Mouse (Mus musculus) heart, embryonic 12.5 days (tissue): ENCODE results near the gene Asic1. TPM values are rescaled to one million over a fixed set of nuclear protein-coding genes. Genes with fewer than 3 reads are reported as not detected.

Experiments used
- ATAC-seq: fragments of 200-750 bp; cut with Nextera tagmentation; 2 replicates; pipeline ENCODE4 v1.8.0; 2017; ENCODE audit warnings: moderate TSS enrichment, moderate library complexity; ENCODE audit not compliant: insufficient number of reproducible peaks, low FRiP score
- H3K27ac ChIP-seq: fragments of 300-500 bp; sonication (generic); 2 replicates; pipeline ENCODE4 v1.5.1; 2016; ENCODE audit warnings: mild to moderate bottlenecking, moderate library complexity; ENCODE audit not compliant: poor library complexity, severe bottlenecking
- H3K27me3 ChIP-seq: fragments of 300-500 bp; sonication (generic); replicated peaks from 2 replicates; pipeline ENCODE4 v1.6.1; 2016; ENCODE audit warnings: mild to moderate bottlenecking, moderate library complexity
- H3K36me3 ChIP-seq: fragments of 300-500 bp; sonication (generic); 2 replicates; pipeline ENCODE4 v1.6.1; 2016; ENCODE audit warnings: mild to moderate bottlenecking, moderate library complexity
- H3K4me1 ChIP-seq: fragments of 300-500 bp; sonication (generic); replicated peaks from 2 replicates; pipeline ENCODE4 v1.6.1; 2016; ENCODE audit warnings: mild to moderate bottlenecking
- H3K4me2 ChIP-seq: fragments of 300-500 bp; sonication (generic); 2 replicates; pipeline ENCODE4 v1.6.1; 2016; ENCODE audit warnings: mild to moderate bottlenecking, moderate library complexity
- H3K4me3 ChIP-seq: fragments of 300-500 bp; sonication (generic); 2 replicates; pipeline ENCODE4 v1.5.1; 2016; ENCODE audit warnings: mild to moderate bottlenecking
- H3K9ac ChIP-seq: fragments of 300-500 bp; sonication (generic); 2 replicates; pipeline ENCODE4 v1.6.1; 2016; ENCODE audit warnings: mild to moderate bottlenecking, moderate library complexity
- H3K9me3 ChIP-seq: fragments of 300-500 bp; sonication (generic); replicated peaks from 2 replicates; pipeline ENCODE4 v1.6.1; 2016; ENCODE audit warnings: mild to moderate bottlenecking, moderate library complexity
- WGBS: fragments of 180-500 bp; shearing (Covaris S2); methylation state at CpG from one replicate; pipeline ENCODE4 v1.1.7; 2016; 5-methylcytosine and 5-hydroxymethylcytosine counted together
- polyA plus RNA-seq: library from polyadenylated mRNA; unstranded; fragments of >200 nt; fragmentation: Nextera tagmentation; extraction: Ambion mirVana; gene quantifications from 2 replicates; pipeline ENCODE4 v1.2.1, GENCODE M21; 2016

The Asic1 gene
- polyA plus RNA-seq, 1 experiment from 2014 or later: 2.6 TPM

DNA sequence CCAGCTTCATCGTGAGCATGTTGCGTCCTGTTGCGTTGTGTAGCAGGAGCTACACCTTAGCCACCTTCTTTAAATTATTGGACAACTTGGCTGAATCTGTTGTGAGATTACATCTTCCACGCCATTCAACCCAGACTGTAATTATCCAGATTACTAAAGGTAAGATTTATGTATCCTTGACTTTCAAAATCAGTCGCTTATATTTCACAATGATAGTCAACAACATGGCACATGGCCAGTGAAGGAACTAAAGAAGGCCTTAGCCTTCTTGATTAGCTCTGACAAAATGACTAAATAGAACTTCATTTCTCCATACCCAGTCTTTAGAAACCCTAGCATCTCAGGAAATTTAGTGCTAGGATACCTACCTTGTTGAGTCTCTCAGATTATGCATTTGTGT is 63.0 kb downstream of the Asic1 start:
- Histone ChIP-seq H3K36me3 (peaks cover 76% of the 10 kb centered on the region), H3K27me3 (no peaks in the 10 kb centered on the region), H3K4me3 (no peak overlapping the region), H3K9me3 (no peaks in the 10 kb centered on the region; the same call in 1 of the 2 replicates), H3K4me1 (no peaks in the 10 kb centered on the region), H3K27ac (no peak overlapping the region), H3K9ac (no peak overlapping the region), H3K4me2 (no peak overlapping the region)
- WGBS: 96% methylated on average over 5 of the region's 5 CpGs
- ATAC-seq: no peak

DNA sequence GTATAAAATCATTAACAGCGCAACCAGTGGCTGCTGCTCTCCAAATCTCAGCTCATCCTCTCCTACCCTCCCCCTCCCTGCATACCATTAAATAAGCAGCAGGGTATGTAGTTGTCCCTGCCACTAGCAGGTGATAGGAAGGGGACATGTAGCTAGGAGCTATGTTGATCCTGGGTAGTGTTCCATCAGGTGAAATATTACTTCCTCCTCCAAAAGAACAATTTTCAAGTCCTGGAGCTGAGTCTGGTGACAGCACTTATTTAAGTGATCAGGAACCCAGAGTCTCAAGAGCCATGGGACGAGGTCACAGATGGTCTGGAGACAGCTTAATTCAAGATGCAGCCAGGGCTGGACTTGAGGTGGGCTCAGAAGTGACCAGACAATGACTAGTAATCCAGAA is 65.5 kb downstream of the Asic1 start:
- no peaks in the 10 kb centered on the region for H3K27me3 ChIP-seq
- H3K4me1 ChIP-seq: no peaks in the 10 kb centered on the region
- no peak overlapping the region for H3K27ac ChIP-seq
- H3K4me3 ChIP-seq: no peak overlapping the region
- no peaks in the 10 kb centered on the region for H3K9me3 ChIP-seq
- H3K4me2 ChIP-seq: no peak overlapping the region
- ATAC-seq: no peak
- H3K36me3 ChIP-seq: peaks cover 82% of the 10 kb centered on the region
- H3K9ac ChIP-seq: no peak overlapping the region
- WGBS: 88% methylated on average over 2 of the region's 2 CpGs

DNA sequence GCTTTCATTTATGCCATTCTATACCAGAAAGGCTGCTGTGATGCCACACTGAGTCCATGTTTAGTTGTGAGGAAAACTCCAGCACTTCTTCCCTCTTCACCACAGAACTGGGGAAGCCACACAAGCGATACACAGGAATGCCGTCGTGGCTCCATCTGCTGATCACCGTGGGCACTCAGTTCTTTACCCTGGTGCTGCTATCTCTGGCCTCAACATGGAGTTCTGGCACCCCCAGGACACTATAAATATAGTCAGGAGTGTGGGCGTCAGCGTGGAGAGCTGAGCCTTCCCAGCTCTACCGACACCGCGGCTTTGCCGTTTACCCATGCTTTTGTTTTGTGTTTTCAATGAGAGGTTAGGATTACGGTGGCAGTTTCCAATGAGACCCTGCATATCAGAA is 66.5 kb downstream of the Asic1 start:
- Histone ChIP-seq H3K36me3 (peaks cover 84% of the 10 kb centered on the region), H3K4me1 (no peaks in the 10 kb centered on the region), H3K9ac (no peak overlapping the region), H3K4me2 (no peak overlapping the region), H3K27ac (no peak overlapping the region), H3K4me3 (no peak overlapping the region), H3K9me3 (no peaks in the 10 kb centered on the region), H3K27me3 (no peaks in the 10 kb centered on the region)
- 84% methylated on average over 11 of the region's 11 CpGs for WGBS
- no peak for ATAC-seq

DNA sequence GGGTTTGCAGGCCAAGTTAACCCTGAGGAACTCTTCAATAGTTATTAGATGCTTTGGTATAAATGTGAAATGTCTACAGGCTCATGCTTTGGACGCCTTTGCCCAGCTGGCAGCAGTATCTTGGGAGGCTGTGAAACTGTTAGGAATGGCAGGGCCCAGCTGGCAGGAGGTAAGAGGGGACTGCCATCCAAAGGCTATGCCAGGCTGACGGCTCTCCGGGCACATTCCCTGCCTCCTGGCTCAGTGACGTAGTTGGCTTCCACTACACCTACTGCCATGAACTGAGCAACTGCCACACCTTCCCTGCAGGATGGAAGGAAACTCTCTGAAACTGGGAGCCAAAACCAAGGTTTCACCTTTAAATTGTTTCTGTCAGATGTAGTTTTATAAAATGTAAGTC is 70.1 kb downstream of the Asic1 start:
- Histone ChIP-seq H3K4me2 (no peak overlapping the region), H3K9me3 (no peaks in the 10 kb centered on the region), H3K4me3 (no peak overlapping the region), H3K27ac (no peak overlapping the region), H3K36me3 (peaks cover 84% of the 10 kb centered on the region), H3K27me3 (no peaks in the 10 kb centered on the region), H3K9ac (no peak overlapping the region), H3K4me1 (no peaks in the 10 kb centered on the region)
- ATAC-seq: no peak
- 94% methylated on average over 4 of the region's 4 CpGs for WGBS

Other genes with a start within 250 kb of the Asic1 start
- gene Nckap5l, start 212.6 kb upstream of the Asic1 start, polyA plus RNA-seq: 11.4 and 12.0 TPM in 2 replicates
- 11.3 and 12.2 TPM in 2 replicates for gene Bcdin3d, start 195.6 kb upstream of the Asic1 start, polyA plus RNA-seq
- 0.09 and 0.15 TPM in 2 replicates for gene Faim2, start 142.2 kb upstream of the Asic1 start, polyA plus RNA-seq
- not detected in 2 replicates for gene Aqp2, start 91.3 kb upstream of the Asic1 start, polyA plus RNA-seq
- gene Aqp5, start 79.6 kb upstream of the Asic1 start, polyA plus RNA-seq: 0.58 and 0.70 TPM in 2 replicates
- not detected in 2 replicates for gene Aqp6, start 69.0 kb upstream of the Asic1 start, polyA plus RNA-seq
- 131 and 140 TPM in 2 replicates for gene Racgap1, start 18.7 kb upstream of the Asic1 start, polyA plus RNA-seq
- gene Smarcd1, start 31.8 kb downstream of the Asic1 start, polyA plus RNA-seq: 25.5 and 29.3 TPM in 2 replicates
- gene Gm17349, start 35.1 kb downstream of the Asic1 start, polyA plus RNA-seq: not detected in 2 replicates
- 0.77 and 1.1 TPM in 2 replicates for gene Gpd1, start 47.1 kb downstream of the Asic1 start, polyA plus RNA-seq
- 168 and 170 TPM in 2 replicates for gene Cox14, start 55.2 kb downstream of the Asic1 start, polyA plus RNA-seq
- gene Cers5, start 102.5 kb downstream of the Asic1 start, polyA plus RNA-seq: 53.9 and 55.4 TPM in 2 replicates
- 24.6 and 25.5 TPM in 2 replicates for gene Lima1, start 205.1 kb downstream of the Asic1 start, polyA plus RNA-seq